Mouse (Mus musculus) heart, adult 18-20 months (tissue): ENCODE data around the gene Wbp2. TPM values are rescaled to one million over a fixed set of nuclear protein-coding genes. Genes with fewer than 3 reads are reported as not detected.
"Not testable (repeated sequence)": the region's sequence is repeated elsewhere in the genome, so short reads cannot be mapped to it uniquely, and the experiment has no call there.

Experiments
- DNase-seq, 2 experiments: peaks; one replicate each; pipeline ENCODE4 v3.0.0; 2021 to 2022; ENCODE audit warnings: mixed read lengths in 1 of 2
- long read RNA-seq, 2 experiments: library from polyadenylated mRNA; stranded (forward); transcript quantifications; one replicate each; pipeline ENCODE4 v2.0.0; 2021
- total RNA-seq, 2 experiments: library from RNA; stranded (reverse); gene quantifications; 2 replicates each; pipeline ENCODE4 v1.2.3; 2021

Gene Wbp2
- total RNA-seq, result 100 to 1,000 TPM in 1 of 2 experiments, 10 to 100 TPM in 1; 93.3 to 109 TPM
- long read RNA-seq, experiment 1, transcript Wbp2-201 (8 exons, 1,826 nt), result major isoform, 70 of 88 reads
- long read RNA-seq, experiment 1, partial matches to known transcripts, result 1 of 88 reads
- long read RNA-seq, experiment 1, other reads (novel, unspliced or antisense), result 15 of 88 reads
- long read RNA-seq, experiment 2, transcript Wbp2-201 (8 exons, 1,826 nt), result major isoform, 22 of 36 reads
- long read RNA-seq, experiment 2, partial matches to known transcripts, result 4 of 36 reads
- long read RNA-seq, experiment 2, other reads (novel, unspliced or antisense), result 8 of 36 reads

DNA sequence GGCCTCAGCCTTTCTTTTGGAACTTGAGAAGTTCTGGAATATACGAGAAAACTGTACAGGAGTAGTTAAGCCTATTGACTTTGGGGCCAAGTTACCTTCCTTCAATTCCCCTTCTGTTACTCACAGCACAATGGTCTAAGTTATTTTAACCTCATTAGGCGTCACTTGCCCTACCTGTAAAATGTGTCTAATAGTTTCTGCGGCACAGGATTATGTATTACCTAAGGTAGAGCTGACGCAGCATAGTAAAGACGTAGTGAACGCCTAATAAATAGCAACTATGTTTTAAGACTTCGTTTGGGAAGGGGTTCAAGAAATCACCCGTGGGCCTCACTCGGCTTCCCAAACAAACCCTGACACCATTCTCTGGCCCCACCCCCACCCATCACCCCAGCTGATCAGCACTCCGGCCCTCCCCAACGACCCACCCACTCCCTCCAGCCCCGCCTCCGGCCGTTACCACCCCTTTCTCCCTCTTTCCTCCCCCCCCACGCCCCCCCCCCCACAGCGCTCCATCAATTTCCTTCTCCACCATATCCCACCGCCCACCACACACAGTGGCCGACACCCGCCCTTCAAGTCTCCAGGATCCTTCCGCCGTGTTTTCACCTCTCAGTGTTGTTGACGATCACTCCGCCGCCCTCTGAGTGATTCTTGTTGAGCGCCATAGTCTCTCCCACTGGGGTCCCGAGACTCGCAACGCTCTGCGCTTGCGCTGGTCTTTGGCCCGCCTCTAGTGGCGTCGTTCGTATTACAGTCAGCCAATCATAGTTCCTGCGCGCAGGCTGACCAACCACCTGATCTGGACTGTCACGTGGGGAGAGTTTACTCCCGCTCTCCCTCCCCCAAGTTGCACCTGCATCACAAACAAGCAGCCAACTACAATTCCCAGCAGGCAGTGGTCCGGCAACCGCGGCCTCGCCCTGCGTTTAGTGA is at the start of gene Wbp2:
Gene Wbp2 (minus strand): TSS at position 738 of the 936 bp plus-strand sequence.
- peak; percentile 98 to 99 for DNase-seq

DNA sequence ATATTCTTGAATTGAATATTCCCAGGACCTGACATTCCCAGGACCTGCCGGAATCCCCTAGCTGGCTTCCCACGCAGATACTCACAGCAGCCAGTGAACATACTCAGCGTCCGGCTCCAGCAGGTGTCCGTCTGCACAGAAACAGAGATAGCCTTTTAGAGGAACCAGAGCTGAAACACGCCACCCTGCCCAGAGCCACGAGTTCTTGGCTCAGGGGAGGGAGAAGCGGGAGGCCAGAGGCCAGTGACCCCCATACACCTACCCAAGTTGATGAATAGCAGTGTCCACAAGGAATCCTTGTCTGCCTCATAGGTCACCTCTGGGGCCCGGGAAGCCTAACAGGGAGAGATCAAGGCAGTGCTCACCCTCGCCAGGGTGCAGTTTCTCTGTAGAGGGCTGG is 47.4 kb upstream of the Wbp2 start:
- no peak for DNase-seq

DNA sequence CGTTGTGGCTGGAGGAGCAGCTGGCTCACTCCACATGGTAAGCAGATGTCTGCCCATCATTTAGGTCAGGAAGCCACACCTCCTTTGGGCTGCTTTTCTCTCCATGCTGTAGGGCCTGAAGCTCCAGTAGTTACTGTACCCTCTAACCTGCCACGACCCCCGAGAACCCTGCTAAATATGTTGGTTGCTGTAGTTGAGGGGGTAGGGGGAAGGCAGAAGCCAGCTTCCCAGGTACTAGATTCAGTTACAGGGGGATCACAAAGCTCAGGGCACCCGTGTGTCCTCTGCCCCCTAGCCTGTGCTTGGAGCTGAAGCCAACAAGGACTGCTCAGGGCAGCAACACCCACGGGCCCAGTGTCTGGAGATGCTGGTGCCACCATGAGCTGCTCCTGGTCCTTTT is 46.7 kb upstream of the Wbp2 start:
- no peak for DNase-seq

DNA sequence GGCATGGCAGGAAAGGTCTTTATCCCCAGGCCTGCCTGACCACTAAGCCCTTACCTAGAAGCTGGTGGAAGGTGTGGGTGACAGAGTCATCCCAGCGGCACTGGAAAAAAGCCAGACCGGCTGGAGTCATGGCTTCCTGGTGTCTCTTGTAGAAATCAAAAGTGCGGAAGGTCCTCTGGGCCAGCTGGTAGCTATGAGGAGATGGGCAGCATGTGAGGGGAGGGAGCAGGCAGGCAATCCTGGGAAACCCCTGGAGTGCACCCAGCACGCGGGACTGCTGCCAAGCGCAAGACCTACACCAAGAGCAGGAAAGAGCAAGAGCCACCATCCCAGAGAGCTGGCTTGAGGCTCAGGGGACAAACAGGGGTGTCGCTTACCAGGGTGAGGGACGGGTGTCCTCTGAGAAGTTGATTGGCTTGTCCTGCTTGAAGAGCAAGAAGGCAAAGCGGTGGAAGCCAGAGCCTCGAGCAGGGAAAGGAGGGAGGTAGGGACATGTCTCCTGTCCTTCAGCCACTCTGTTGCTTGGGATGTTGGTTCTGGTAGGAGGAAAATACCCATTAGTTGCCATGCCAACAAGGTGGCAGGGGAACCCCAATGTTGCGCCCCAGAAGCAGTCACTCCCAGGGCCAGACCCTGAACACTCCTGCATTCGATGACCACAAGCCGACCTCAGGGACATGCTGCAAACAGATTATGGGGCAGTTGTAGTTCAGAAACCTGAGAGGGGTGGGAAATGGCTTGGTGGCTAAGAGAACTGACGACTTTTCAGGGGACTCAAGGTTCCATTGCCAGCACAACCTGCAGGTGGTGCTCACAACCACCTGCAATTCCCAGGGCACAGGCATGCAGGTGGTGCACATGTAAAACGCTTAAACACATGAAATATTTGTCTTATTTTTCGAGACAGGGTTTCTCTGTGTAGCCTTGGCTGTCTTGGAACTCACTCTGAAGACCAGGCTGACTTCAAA is 45.9 kb upstream of the Wbp2 start:
- peak; percentile 37 to 52 for DNase-seq

DNA sequence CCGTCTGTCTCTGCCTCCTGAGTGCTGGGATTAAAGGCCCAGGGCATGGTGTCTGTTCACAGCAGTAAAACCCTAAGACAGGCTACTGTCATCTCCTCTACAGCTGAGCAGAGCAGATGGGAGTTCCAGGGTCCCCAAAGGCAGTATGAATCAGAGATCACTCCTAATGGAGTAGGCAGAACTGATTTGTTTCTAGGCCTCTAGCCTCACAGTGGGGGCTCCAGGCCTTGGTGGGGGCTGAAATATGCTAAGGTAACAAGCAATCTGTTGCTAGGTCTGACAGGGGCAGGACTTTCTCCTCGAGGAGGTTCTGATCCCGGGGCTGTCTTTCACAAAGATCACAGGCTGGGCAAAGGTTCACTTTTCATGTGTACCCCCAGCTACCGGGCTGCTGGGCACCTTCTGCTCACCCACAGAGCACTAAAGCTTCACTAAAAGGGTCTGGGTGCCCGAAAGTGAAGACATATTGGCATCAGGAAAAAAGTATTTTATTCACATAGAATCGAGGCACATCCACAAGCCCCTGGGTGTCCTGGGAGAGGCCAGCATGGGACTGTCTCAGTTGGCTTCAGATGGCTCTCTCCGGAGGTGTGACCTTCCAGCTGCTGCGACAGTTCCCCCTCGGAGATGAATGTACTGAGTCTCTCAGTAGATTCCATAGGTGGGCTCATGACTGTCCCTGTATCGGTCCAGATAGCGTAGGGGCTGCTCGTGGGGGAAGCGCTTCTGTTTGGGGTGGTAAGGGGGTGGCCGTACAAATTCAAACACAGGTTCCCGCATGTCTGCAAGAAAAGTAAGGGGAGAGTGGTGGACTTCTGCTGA is 44.8 kb upstream of the Wbp2 start:
- DNase-seq, result peak in 1 of 2 experiments; percentile 24

DNA sequence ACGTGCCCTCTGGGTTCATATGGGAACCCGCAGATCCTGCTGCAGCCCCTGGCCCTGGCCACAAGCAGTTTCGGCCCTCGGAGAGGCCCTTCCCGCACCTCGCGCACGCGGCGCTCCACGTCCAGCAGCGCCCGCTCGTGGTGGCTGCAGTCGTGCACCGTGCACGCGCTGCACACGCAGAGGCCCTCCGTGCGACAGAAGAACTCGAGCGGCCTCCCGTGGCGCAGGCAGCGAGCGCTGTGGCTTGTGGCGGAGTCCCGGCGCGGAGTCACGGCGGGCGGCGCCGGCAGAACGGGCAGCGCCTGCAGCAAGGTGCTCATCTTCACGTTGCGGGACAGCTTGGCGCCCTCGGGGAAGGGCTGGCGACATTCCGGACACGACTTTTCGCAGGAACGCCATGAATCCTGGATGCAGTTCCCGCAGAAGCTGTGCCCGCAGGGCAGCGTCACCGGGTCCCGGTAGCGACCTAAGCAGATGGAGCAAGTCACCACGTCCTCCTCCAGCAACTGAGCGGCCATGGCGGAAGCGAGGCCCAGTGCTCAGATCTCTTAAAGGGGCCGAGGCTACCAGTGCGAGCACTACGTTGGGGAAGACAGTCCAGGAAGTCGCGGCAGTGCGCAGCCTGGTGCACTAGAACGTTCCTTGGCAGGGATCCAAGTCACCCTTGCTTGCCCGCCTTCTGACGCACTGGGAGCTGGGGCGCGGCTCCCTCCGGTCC is 43.9 kb upstream of the Wbp2 start, which contains the start of gene Trim65:
Gene Trim65 (minus strand): TSS at position 641 of the 718 bp plus-strand sequence.
- peak; percentile 93 to 95 for DNase-seq

DNA sequence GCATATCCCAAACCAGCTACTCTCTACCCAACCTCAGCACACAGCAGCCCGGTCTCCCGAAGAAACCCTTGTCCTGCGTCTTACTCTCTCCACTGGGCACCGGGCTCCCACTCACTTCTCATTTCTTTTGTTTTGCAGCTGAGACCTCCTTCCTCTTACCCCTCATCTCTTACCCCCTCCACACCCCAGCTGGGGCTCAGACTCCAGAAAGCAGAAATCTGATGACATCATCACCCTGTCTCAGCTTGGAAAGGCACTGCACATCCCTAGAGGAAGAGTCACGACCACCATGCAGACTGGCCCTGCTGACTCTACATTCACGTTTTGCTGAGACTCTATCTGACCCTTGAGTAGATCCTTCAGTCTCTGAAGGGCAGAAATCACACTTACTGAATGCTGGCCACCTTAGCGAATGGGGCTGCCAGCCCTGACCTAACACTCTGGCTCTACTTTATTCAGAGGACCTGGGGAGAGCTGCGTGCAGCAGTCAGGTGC is 43.2 kb upstream of the Wbp2 start:
- DNase-seq, result peak in 1 of 2 experiments; percentile 48

DNA sequence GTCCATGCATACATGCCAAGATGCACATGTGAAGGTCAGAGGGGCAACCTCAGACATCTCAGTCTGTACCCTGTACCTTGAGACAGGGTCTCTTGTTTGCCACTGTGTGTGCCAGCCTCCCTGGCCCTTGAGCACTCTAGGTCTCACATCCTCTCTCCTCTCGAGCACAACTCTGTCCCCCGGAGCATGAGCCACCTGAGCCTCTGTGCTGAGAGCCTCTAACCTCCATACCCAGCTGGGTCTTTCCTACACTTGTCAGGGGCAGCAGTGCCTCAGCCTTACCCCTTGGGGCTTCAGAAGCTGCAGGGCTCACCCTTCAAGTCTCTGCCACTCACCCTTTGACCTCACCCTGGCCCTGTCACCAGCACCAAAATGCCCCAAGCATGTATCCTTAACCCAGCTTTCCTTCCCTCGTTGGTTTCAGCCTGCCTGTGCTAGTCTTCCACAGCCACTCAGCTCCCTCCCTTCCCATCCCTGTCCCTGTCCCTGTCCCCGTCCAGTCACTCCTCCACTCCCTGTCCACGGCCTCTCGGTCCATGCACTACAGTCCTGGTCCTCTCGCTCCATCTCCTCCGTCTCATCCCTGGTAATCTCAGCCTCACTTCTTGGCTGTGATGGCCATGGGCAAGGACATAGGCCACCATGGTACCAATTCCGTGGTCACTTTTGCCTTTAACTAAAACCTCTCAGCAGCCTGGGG is 42.4 kb upstream of the Wbp2 start:
- peak in 1 of 2 experiments; percentile 24 for DNase-seq

DNA sequence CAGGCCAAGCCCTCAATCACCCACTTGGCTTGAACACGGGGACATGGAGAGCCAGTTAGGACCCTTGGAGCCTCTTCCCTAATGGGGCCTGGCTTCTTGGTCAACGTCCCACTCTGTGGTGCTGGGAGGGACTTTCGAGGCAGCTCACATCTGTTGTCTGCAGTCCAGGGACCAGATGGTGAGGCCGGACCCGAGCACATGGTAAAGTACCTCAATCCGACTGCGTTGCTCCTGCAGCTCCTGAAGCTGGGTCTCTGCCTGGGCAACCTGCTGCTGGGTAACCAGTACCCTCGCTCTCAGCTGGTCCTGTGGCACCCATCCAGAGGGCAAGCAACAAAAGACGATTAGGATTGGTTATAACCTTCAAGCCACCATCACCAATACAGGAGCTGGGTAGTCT is 41.2 kb upstream of the Wbp2 start:
- DNase-seq, result peak in 1 of 2 experiments; percentile 36

DNA sequence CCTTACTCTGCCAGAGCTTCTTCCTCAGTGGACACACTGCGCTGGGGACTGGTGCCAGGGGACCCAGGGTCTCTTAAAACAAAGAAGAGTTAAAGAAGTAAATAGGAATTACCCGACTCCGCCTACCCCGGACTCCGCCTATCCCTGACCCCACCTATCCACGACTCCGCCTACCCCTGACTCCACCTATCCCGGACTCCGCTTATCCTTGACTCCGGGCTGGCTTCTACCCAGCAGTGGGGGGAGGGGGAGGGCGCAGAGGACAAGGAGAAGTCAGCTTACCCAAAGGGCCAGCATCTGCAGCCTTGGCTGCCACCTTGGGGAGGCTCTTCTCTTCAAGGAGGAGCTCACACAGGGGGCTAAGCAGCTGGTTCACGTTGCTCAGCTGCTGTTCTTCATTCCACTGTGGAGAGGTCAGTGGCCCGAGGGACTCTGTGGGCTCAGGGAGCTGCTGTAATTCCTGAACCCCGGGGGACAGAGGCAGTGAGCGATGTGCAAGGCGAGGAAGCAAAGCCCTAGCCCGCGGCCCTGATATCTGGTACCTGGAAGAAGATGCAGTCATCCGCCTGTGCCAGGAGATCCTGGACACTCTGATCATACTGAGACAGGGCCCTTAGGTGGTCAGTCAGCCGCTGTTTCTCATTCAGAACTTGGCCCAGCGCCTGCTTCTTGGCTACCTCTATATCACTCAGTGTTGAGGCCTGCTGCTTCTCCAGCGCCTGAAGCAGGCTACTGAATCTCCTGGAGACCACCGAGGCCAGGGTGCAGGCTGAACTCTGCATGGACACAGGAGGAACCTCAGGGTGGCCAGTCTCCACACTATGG is 40.6 kb upstream of the Wbp2 start, which contains the start of gene Trim47:
Gene Trim47 (minus strand): TSS at position 55 of the 825 bp plus-strand sequence.
- peak; percentile 82 to 83 for DNase-seq

DNA sequence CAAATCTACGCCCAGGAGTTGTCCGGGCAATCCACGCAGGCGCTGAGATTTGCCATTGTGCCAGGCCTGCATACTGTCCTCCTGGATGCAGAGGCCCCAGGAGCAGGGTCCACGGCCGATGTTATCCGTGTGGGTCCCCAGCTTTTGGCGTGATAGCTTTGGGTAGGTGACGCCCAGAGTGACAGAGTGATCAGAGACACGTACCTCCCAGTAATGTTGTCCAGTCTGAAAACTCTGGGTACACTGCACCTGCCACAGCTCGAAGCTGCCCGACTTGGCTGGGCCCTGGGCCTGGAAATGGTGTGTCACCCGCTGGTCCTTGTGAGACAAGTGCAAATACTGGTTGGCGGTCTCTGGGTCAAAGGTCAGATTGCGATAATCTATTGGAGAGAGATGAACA is 39.5 kb upstream of the Wbp2 start:
- no peak for DNase-seq

DNA sequence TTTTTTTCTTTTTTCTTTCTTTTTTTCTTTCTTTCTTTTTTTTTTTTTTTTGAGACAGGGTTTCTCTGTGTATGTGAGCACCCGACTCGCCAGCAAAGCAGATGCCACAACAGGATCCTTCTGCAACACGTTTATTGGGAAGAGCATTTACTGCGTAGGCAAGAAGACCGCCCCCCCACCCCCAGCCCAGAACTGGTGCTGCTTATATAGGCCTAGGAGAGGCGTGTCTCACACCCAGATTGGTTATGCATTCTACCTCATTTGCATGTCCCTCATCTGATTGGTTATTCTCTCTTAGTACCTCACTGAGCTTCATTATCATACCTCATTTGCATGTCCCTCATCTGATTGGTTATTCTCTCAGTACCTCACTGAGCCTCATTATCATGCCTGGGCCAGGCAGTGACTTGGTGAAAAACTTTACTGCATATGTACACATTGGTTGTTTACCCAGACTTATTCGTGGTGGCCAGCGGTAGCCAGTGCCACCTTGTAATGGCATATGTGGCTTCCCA is 35.0 kb upstream of the Wbp2 start:
- DNase-seq, result not testable (repeated sequence)

DNA sequence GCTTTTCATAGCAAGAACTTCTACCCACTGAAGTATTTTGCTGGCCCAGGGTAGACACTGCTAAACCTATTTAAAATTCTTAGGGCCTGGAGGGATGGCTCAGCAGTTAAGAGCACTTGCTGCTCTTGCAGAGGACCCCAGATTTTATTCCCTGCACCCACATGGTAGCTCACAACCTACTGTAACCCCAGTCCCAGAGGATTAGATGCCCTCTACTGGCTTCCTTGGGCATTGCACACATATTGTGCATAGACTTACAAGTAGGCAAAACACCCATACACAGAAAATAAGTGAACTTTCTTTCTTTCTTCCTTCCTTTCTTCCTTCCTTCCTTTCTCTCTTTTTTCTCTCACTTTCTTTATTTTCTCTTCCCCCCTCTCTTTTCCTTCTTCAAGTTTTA is 31.0 kb upstream of the Wbp2 start:
- no peak for DNase-seq

DNA sequence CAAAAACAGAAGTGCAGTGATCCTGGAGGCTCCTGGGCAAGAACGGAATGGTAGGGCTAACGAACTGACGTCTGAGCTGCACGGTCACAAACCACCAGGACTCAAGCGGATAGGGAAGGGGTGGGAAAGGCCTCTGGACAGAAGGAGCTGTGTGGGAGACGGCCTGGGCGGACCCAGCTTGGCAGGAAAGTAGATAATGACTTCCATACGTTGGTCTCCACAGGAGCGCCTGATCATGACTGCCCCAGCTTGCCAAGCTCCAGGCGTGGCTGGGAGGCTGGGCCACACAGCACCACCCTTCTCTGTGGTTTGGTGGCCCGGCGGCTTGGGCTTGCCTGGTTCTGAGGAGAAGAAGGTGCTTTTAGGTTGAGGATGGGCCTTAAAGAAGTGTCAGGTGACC is 30.4 kb upstream of the Wbp2 start:
- no peak for DNase-seq

DNA sequence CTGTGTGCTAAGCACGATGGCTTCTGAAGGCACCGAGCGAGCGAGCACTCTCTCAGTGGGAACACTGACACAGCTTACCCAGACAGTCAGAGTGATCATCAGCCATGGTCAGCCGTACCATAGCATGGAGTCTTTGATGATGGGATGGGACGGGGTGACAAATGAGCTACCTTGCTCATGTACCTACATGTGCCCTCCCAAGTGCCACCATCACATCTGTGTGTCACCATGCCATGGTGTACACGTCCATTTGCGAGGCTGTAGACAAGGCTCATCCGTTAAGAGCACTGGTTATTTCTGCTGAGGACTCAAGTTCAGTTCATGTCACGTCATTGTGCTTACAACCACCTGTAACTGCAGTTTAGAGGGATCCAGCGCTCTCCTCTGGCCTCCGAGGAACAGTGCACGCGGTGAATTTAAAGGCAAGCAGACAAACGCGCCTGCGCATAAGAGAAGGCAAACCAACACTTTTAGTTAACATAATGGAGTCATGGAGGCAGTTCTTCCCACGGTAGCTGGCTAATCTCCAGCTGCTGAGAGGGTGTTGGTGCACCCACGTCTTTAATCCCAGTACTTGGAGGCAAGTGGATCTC is 24.9 kb upstream of the Wbp2 start:
- no peak for DNase-seq

DNA sequence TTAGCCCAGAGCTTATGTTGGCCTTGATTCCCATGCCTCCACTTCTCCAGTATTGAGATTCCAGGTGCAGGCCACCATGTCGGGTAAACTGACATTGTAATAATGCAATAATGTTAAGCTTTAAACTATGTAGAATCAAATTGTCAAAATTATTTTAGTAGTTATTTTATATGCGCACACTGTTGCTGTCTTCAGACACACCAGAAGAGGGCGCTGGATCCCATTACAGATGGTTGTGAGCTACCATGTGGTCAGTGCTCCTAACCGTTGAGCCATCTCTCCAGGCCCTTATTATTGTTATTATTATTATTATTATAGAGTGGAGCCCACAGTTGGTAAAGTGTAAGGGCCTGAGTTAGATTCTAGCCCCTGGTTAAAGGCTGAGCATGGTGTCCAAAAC is 24.3 kb upstream of the Wbp2 start:
- no peak for DNase-seq

DNA sequence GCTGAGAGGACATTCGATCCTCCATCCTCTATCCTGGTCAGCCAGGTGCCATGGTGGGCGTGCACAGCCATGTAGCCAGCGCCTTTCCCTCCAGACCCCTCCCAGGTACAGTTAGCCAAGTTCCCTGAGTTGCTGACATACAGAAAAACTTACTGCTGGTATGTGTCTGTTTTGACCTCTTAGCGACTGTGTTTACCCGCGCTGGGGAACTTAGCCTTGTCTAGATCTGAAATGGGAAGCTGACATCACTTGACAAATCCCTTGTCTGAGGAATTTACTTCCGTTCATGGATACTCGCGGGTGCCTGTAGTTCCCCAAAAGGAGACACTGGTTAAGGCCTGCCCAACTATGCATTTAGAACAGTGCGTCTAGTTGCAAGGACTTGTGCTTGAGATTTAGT is 23.7 kb upstream of the Wbp2 start:
- DNase-seq, result peak in 1 of 2 experiments; percentile 81

DNA sequence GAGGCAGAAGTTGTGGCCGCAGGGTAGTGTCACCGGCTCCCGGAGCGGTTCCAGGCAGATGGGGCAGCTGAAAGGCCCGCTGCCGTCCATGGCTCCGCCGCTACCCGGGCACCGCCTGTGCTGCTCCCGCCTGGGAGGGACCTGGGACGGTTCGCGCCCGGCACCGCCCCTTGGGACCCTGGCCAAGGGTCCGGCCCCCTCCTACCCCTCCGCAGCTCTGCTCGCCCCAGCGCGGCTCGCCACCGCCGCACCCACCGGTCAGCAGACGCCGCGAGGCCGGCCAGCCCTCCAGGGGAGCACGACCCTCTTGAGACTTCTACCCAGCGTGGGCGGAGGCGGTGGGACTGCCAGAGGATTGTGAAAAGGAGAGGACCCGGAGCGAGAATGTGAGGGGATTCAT is 23.3 kb upstream of the Wbp2 start:
- peak; percentile 90 to 95 for DNase-seq
